Mouse (Mus musculus): Measurements from ENCODE around the gene Stk33.
A peak's percentile ranks its signal among the peaks of the same experiment; 100 is the strongest.

Gene Stk33

DNA sequence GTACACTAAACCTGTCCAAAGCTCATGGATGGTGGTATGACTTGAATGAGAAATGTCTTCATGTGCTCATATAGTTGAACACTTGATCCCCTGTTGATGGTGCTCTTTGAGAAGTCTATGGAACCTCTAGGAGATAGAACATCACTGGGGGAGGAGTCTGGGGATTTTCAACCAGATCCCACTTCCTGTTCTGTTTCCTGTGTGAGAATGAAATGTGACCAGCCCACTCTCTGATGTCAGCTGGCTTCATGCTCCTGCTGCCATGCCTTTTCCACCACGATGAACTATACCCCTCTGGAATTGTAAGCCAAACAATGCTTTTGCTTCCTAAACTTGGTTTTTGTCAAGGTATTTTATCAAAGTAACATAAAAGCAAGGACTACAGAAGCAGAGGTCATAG is 81.0 kb downstream of the Stk33 start:
- no peak for DNase-seq (ENCODE audit: low spot score in 2 of 2)

DNA sequence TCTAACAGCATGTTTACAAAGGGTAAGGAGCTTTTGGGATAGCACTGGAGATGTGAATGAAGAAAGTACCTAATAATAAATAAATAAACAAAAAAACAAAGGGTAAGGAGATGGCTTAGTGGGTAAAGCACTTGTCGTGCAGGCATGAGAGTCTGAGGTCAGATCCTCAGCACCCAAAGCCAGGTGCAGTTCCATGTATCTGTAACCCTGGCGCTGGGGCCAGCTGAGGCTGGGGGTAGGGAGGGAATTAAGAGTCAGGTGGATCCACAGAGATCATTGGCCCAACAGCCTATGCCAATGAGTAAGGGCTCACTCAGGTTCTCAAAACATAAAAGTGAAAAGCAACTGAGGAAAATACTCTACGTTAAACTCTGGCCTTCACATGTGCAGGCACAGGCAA is 91.6 kb downstream of the Stk33 start:
- no peak for DNase-seq (ENCODE audit: low spot score in 2 of 2)

DNA sequence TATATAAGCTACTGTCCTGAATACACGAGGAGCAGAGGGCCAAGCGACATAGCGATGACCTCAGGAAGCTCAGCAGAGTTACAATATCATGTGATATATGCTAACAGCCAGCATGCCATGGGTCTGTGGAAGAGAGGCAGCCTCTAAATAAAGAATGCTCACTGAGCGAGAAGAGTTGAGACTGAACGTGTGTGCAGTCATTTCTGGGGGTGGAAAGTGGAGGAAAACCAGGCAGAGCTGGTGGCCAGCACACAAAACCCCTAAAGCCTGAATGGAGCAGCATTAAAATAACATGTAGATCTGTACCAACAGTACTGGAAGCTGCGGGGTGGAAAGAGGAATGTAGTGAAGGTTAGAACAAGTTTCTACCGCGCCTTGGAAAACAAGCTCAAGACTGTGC is 107.2 kb downstream of the Stk33 start:
- DNase-seq (ENCODE audit: low spot score in 2 of 2) = no peak

DNA sequence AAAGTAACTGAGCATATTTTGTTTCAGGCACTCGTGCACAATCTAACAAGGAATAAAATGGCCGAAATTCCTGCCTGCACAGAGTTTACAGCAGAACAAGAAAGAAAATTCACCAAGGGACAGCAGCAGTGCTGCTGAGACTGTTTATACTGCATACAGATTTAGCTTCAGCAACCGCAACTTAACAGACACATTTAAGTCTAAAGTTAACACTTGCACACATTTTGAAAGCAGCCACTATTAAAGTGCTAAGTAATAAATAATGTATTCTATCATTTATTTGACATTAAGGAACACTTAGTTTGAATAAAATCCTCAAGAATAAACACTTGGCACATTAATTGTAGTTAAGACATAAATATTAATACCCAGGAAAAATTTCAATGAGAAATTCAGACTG is 110.1 kb downstream of the Stk33 start:
- no peak for DNase-seq (ENCODE audit: low spot score in 2 of 2)

DNA sequence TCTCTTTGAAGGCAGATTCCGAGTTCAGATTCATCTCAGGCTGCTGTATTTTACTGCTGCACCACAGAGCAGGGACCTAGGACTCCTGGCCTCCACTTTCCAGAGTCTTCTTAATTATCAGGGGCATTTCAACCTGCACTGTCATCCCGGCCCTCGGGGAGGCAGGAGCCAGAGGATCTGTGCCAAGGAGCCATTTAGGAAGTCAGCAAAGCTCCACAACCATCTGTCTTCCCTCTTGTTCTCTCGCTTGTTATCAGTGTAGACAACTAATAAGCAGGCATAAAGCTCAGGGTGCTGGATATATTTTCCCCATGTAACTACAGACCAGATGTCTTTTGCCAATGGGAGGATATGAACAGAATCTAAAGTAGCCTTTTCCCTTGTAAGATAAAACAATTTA is 112.1 kb downstream of the Stk33 start:
- no peak for DNase-seq (ENCODE audit: low spot score in 2 of 2)

DNA sequence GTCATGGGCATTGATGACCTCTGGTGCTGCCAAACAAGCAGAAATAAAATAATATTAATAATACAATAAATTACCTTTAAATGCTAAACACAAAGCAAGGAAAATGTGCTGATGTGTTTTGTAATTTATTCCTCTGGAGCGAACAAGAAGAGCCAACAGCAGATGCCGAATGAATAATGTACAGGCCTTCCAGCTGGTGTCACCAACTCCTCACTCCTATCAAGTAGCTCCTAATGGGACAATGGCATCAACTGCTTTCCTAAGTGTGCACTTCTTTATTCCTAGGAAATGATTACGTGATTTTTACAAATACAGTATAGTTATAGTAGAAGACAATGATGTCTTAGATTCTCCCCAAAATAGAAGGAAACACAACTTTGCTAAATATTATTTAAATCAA is 113.2 kb downstream of the Stk33 start:
- no peak for DNase-seq (ENCODE audit: low spot score in 2 of 2)

DNA sequence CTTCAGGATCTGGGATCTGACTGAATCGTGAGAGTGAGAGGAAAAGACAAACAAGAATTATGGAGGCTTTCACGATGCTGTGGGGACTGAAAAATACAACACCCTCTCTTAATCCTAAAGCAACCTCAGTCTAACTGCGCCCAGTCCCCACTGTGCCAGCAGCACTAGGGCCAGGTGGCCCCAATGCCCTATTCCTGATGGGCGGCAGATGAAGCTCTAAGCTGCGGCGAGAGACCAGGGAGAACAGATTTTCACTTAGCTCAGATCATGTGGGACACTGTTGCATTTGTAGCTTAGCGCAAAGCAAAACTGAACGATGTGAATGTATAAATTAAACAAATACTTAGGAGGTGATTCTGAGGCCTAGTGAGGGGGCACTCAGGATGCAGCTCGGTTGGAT is 113.7 kb downstream of the Stk33 start:
- no peak for DNase-seq (ENCODE audit: low spot score in 2 of 2)

DNA sequence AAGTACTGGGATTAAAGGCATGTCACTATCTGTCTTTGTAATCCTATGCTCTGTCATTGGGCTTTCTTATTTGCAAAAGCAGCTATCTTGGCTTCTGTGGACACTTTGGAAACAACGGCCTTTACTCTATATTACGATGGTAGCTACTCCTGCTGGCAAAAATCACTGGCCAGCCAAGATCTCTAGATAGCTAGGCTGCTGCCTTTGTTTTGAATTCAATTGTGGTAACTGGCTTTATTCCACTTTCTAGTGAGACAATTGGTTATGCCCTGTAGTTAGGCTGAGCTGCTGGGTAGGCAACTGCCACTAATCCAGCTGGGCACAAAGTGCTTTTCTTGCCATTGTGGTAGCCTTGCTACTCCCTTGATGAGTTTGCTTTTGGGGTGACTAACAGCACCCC is 129.4 kb downstream of the Stk33 start:
- no peak for DNase-seq (ENCODE audit: low spot score in 2 of 2)

DNA sequence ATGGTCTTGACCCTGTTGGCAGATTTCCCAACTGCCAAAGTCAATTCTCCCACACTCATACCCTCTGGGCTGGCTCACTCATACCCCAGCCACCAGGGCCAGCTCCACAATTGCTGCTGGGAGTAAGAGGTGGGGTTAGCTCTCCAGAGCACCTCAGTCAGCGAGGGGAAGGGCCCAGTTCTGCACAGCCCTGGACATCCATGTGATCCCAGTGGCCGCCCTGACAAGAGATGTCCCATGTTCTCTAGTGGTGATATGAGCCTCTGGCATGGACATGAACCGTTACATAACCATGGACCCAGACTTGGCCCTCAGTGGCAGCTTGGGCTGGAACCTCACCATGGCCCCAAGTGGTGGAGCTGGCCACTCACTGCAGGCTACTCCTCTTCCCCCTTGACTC is 143.1 kb downstream of the Stk33 start:
- DNase-seq (ENCODE audit: low spot score in 2 of 2) = no peak

DNA sequence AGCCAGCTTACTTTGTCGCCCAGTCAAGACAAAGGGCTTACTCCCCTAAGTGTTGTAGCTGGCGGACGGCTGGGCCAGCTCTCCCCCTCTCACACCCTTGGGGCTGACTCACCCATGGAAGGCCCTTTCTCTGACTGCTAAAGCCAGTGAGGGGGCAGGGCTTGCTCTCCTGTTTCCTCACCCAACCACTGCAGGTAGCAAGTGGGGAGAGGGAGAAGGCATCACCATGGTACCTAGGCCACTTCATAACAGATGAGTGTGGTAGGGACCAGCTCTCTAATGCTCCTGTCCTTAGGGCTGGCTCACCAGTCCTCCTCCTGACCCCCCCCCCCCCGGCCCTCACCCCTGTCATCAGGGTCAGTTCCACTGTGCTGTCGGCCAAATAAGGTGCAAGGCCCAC is 143.5 kb downstream of the Stk33 start:
- no peak for DNase-seq (ENCODE audit: low spot score in 2 of 2)

DNA sequence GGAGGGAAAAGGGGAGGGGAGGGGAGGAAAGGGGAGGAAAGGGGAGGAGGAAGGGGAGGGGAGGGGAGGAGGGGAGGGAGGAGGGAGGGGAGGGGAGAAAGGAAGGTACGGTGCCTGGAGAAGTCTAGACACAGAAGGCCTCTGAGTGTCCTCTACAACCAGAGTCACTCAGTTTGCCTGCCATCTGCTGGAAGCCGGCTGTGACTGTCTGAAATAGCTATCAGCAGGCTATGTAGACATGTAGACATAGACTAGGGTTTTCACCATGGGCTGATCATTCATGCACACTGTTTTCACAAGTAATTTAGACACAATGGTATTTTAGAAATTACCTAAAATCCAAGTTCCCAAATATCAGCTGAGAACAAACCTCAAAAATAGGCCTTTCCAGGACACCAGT is 148.4 kb downstream of the Stk33 start:
- no peak for DNase-seq (ENCODE audit: low spot score in 2 of 2)

DNA sequence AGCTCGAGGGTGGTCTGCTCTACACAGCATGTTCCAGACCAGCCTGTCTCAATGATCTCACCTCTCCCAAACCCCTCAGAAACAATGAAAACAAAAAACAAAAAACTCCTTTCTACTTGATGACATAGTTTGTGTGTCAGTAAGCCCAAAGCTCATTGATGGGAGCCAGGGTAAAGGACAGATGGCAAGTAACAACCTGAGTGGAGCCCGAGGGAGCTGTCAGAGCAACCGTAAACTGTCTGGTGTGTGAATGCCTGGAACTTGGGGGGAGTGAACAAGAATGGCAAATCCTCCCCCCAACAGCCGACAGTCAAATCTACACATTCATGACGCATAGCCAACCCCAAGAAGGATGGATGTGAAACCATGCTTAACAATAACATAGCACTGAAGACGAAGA is 149.8 kb downstream of the Stk33 start:
- peak in 1 of 2 experiments; percentile 48 for DNase-seq (ENCODE audit: low spot score in 2 of 2)

DNA sequence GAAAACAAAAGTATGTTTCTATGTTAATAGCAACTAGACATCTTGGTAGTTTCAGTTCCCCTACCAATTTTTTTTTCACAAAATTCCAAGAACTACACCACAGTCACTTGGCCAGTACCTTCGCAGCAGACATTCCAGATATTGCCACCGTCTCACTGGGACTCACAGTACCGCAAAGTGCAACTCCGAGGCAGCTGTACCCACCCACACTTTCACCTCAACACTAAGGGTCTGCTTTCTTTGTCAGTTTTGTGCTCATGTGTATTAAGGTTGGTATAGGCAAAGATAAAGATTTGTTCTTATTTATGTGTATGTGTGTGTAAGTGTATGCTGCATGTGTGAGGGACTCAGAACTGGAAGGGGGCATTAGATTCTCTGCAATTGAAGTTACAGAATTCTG is 156.8 kb downstream of the Stk33 start:
- no peak for DNase-seq (ENCODE audit: low spot score in 2 of 2)

DNA sequence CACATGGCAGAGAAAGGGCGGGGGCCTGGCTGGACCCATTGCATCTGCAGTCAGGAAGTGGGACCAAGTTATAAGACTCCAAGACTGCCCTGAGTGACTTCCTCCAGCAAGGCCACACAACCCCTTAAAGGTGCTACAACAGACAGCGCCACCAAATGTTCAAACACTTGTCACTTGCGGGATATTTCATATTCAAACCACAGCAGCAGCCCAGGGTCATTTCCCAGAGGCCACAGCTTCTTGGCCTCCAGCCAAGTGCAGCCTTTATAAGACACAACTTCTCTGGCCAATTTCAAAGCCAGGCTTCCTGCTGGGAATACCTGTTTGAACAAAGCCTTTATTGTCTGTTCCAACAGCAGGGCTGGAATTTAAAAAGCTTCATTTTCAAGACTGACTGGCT is 162.3 kb downstream of the Stk33 start:
- DNase-seq (ENCODE audit: low spot score in 2 of 2) = peak; percentile 8 to 50

DNA sequence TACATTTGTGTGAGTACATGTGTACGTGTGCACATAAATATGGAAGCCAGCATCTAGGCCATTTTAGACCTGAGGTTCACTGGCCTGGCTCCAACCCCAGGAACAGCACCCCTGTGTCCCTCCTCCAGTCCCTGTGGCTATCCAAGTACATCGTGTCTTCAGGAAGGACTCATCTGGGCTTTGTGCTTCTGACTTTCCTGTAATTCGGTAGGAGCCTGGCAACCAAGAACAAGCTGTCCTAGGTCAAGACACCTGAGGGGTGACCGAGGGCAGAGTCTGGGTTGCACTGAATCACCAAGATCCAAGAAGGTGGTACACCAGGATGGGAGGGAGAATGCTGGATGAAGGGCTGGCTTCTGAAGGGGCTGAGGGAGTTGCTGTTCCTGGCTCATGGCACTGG is 163.0 kb downstream of the Stk33 start:
- DNase-seq (ENCODE audit: low spot score in 2 of 2) = peak; percentile 5 to 50

DNA sequence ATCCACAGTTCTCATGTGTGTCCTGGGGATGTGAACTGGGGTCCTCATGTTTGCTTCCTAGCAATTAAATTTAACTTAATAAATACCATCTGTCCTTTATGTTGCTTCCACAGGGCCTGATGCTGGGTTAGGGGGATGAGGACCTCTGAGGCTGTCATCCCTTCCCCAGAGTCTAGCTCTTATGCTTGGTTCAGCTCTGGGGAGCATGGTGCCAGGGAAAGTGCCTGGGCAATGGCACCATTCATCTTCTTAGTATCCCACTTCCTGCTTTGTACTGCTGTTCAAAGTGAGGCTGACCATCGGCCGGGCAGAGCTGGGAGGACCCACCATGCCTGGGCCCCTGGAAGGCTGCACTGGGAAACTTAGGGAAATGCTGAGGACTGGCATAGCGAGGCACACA is 163.7 kb downstream of the Stk33 start:
- peak; percentile 7 to 43 for DNase-seq (ENCODE audit: low spot score in 2 of 2)

DNA sequence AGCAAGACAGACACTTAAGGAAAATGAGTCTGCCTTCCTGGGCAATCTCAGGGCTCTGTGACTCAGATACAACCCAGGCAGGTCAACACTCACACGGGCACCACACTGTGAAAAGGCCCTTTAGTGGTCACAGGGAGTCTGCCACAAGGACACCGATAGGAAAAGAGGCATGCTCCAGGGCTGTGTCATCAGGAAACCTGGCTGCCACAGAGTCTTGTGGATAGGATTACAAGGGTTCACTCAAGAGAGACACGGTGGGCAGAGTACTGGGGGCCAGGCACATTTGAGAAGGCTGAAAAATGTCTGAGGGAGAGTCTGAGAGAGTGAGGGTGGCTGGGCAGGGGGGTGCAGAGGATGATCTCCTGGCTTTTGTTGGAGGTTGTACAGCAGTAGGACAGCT is 164.6 kb downstream of the Stk33 start:
- DNase-seq (ENCODE audit: low spot score in 2 of 2) = peak in 1 of 2 experiments; percentile 51

DNA sequence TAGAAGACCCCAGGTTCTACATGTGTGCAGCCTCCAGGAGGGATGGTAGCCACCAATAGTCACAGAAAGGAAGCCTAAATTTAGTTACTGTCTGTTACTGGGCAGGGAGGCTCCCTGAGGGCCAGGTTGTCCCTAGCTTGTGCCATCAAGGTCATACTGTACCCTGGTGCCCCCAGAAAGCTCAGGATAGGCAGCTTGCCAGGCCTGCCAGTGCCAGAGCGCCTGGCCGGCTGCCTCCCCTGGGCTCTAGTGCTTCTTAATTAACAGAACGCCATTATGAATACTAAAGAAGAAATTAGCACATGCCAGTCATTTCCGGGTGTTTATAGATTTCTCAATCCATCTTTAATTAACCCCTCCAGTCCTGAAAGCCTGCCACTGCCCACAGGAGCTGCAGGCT is 169.8 kb downstream of the Stk33 start:
- DNase-seq (ENCODE audit: low spot score in 2 of 2) = no peak

DNA sequence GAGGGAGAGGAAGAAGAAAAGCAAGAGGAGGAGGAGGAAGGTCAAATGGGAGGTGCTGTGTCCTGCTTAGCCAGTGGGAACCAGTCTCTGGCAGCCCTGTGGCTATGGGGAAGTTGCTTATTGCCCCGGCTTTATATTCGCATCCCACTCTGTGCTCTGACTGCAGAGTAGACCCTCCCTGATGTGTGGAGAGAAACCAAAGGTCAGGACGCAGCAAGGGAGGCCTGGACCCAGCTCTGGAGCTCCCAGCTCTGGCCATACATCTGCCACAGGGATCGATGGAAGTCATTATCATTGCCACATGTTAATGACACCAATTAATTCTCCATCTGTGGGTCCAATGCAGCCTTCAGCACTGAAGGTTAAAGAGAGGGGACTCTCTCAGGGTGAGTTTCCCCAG is 171.5 kb downstream of the Stk33 start:
- no peak for DNase-seq (ENCODE audit: low spot score in 2 of 2)

DNA sequence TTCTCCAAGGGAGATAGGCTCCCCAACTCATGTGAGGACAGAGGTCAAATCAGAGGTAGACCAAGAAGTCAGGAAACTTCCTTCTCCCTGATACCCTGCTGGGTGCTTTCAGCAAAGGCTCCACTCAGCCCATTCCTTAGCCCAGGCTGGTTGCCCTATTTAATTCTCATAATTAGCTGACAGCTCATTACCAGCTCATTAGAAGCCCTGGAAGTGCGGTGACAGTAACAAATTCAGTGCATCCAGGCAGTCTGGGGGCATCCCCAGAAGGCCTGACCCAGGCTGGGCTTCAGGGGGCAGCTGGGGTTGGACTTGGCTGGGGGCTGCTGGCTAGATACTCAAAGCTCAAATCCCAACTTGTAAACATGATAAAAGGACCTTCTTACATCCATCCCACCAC is 172.7 kb downstream of the Stk33 start:
- no peak for DNase-seq (ENCODE audit: low spot score in 2 of 2)

DNA sequence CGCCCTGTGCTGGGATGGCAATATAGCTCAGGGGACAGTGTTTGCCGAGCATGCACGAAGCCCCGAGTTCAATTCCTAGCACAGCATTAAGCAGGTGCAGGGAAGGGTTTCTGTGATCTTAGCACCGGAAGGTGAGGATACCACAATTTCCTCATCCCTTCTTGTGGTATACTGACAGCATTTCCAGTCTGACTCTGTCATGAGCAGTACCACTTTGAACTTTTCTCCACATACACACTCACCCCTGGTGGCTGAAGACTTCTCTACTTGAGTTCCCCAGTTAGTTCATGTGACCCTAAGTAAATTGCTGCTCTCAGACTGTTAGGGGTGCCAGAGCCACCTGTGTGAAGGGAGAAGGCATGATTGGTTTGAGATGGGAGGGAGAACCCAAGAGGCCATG is 173.3 kb downstream of the Stk33 start:
- no peak for DNase-seq (ENCODE audit: low spot score in 2 of 2)

DNA sequence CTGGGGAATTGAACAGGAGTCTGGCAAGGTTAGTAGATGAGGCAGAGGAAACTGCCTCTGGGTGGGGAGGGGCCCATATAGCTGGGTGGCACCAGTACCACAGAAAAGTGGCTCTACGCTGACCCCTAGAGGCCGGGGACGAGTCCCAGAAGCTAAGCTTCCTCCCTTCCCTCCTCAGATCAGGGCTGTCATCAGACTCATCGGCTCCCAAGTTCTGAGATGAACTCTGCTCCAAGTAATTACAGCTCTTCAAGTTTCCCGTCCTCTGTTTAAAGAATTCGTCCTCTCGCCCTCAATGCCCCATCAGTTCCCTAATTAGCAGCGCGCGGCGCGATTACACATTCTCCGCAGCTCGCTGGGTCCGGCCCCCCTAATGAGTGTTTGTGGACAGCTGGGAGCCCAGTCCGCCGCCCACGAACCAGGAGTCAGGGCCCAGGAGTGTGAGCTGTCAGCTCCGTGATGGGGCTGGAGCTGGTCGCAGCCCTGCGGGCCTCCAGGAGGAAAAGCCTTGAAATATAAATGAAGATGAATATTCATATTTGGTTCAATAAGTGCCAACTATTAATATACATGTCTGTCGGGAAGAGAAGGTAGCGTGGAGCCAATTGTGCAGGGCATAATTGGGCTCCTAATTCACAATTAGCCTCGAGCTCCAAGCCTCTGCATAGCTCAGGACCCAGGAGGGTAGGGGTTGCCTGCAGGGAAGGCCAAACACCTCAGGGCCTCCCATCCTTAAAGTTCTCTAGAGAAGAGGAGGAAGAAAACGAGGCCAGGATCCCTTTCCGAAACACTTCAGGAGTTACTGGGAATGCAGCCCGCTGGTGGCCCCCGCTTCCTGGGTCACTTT is 183.2 kb downstream of the Stk33 start:
- DNase-seq (ENCODE audit: low spot score in 2 of 2) = peak; percentile 65 to 83

DNA sequence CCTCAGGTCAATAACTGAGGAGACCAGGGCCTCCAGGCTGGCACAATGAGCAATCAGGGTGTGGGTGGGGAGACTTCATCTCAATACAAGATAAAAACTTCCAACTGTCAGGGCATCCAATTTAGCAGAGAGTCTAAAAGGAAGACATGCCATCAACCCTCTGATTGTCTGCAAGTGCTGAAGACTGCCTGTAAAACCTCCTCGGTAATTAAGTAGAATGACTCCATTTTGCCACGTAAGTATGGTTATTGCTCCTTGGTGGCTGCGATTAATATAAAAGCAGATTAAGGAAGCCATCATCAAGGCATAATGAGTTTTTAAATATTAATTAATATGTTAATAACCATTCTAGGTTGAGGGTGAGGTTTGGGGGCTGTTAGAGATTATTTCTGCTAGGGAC is 187.5 kb downstream of the Stk33 start:
- DNase-seq (ENCODE audit: low spot score in 2 of 2) = no peak

DNA sequence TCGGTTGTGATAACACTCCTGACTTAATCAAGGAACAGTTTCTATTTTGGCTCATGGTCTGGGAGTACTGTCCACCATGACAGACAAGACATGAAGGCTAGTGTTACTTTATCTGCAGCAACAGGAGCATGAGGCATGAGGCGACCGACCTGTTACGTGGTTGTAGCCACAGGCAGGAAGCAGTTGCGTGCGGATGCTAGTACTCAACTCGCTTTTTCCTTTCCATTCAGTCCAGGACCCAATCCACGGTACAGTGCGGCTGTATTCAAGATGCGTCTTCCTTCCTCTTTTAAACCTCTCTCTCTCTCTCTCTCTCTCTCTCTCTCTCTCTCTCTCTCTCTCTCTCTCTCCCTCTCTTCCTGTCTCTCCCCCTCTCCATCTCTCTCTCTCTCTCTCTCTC is 194.1 kb downstream of the Stk33 start:
- no peak for DNase-seq (ENCODE audit: low spot score in 2 of 2)
